24 mouse cellular contexts compared by ENCODE assay signal in the genomic region with DNA sequence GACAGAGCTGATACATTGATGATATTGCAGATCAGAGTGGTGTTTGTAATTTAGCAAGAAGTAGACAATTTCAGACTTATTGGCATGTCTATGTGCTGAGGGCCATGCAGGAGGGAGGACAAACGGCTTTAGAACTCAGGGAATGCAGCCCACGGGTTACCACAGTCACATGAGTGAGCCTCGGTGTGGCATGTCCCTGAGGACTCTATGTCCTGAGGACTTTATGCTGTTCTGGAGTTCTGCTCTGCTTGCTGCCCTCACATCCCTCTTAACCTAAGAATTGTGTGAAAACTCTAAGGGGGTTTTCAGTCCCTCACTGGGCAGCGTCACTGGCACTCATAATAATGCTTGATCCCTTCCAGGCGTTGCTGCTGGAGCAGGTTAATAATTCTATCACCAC. TPM values are rescaled to one million over a fixed set of nuclear protein-coding genes. Genes with fewer than 3 reads are reported as not detected.
"Had no signal": no experiment of that assay in that cellular context is flagged by ENCODE, and none has a peak within 500 bp of the region (broad histone marks: within the 10 kb centered on the region; RNA-seq: fewer than 3 reads in every experiment).

No protein-coding gene starts in this region.

- H3K27ac ChIP-seq: lung, embryonic 15.5 days; macrophage; midbrain, embryonic 13.5 days; midbrain, embryonic 15.5 days; neural tube, embryonic 12.5 days; stomach, embryonic 15.5 days; stomach, postnatal 0 days had no signal

- H3K4me2 ChIP-seq: lung, embryonic 15.5 days; midbrain, embryonic 11.5 days; midbrain, embryonic 13.5 days; midbrain, embryonic 15.5 days; neural tube, embryonic 12.5 days; stomach, embryonic 15.5 days had no signal

- H3K4me1 ChIP-seq: lung, embryonic 15.5 days; midbrain, embryonic 13.5 days; midbrain, embryonic 15.5 days; neural tube, embryonic 12.5 days; stomach, embryonic 15.5 days had no signal

- H3K9ac ChIP-seq: lung, embryonic 15.5 days; midbrain, embryonic 13.5 days; midbrain, embryonic 15.5 days; neural tube, embryonic 12.5 days; stomach, embryonic 15.5 days had no signal

- DNase-seq: lung, adult 2 months; lung, postnatal 14 days; lung, postnatal 36 days; right cerebral cortex, postnatal 14 days; thymus, adult 2 months; thymus, postnatal 25 days; thymus, postnatal 4 days had no signal

- H3K4me3 ChIP-seq: lung, embryonic 15.5 days; megakaryocyte, embryonic 14.5 days; midbrain, embryonic 13.5 days; midbrain, embryonic 15.5 days; neural tube, embryonic 12.5 days; stomach, embryonic 15.5 days had no signal

- ATAC-seq: lung, postnatal 0 days; midbrain, embryonic 13.5 days; midbrain, embryonic 15.5 days had no signal

- H3K9me3 ChIP-seq: lung, embryonic 15.5 days; megakaryocyte, embryonic 14.5 days; midbrain, embryonic 13.5 days; midbrain, embryonic 15.5 days; neural tube, embryonic 12.5 days; stomach, embryonic 15.5 days had no signal

- H3K27me3 ChIP-seq: lung, embryonic 15.5 days; megakaryocyte, embryonic 14.5 days; midbrain, embryonic 13.5 days; midbrain, embryonic 15.5 days; neural tube, embryonic 12.5 days; stomach, embryonic 15.5 days had no signal

RNA-seq across cellular contexts. Expression of a gene that starts 8.8 kb away (rescaled TPM):
- total RNA-seq: megakaryocyte progenitor cell, adult 5-6 weeks; midbrain, postnatal 0 days; monocyte, adult 5-6 weeks; neutrophil, adult 5-6 weeks had no signal
- polyA plus RNA-seq: lung, adult 2 months; lung, postnatal 0 days; macrophage; spleen, adult 2 months; stomach, postnatal 0 days; testis, adult 2 months; thymus, adult 2 months; urinary bladder, adult 2 months had no signal

RNA-seq across cellular contexts. Expression of a gene that starts 15.4 kb away (rescaled TPM):
- total RNA-seq: megakaryocyte progenitor cell, adult 5-6 weeks; midbrain, postnatal 0 days; monocyte, adult 5-6 weeks; neutrophil, adult 5-6 weeks had no signal
- polyA plus RNA-seq: lung, adult 2 months; lung, postnatal 0 days; macrophage; spleen, adult 2 months; stomach, postnatal 0 days; testis, adult 2 months; thymus, adult 2 months; urinary bladder, adult 2 months had no signal

RNA-seq across cellular contexts. Expression of a gene that starts 26.7 kb away (rescaled TPM):
- total RNA-seq: megakaryocyte progenitor cell, adult 5-6 weeks; midbrain, postnatal 0 days; monocyte, adult 5-6 weeks; neutrophil, adult 5-6 weeks had no signal
- polyA plus RNA-seq: lung, adult 2 months; lung, embryonic 15.5 days; lung, postnatal 0 days; macrophage; spleen, adult 2 months; stomach, embryonic 15.5 days; stomach, postnatal 0 days; testis, adult 2 months; thymus, adult 2 months; urinary bladder, adult 2 months had no signal
